Mouse (Mus musculus): ENCODE results near the gene Samd10.

Samd10 gene

DNA sequence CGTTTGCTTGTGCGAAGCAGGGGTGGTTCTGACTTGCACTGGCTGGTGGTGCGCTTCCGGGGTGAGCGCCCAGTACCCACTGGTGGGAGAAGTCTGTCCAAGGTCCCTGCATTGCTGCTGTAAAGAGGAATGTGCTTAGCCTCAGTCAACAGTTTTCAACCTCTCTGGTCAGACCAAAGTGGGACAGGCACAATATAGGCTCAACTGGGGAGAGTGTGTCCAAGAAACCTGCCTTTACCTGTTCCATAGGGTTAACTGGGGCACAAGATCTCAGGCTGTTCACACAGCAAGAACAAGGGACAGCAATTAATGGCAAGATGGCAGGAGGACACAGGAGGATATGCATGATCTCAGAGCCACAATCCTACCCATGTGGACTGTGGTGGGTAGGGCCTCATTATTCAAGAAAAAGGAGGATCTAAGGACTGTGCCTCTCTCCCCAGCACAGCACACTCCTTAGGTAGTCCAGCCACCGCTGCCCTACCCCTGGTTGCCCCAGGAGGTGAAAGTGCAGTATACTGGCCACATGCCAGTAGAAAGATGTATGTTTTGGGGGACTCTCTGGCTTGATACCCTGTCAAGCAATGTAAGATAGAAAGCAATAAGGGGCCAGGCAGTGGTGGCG, 24.0 kb downstream of the Samd10 start:
- no peak for DNase-seq

DNA sequence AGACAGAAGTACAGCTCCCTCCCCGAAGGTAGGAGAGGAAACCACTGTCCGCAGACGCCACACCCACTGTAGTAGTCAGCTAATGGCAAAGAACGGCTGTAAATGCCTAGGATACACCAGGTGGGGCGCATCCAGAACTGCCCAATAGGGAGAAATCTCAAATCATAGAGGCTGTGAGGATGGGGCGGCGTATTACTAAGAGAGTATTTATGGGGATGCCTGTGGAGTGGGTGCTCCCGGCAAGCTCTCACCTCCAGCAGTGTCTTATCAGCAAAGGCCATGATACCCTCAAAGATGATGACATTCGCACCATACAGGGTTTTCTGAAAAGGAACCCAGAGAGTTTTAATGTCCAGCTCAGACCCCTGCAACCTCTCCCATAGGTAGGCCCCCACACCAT, 25.1 kb downstream of the Samd10 start:
- DNase-seq, result no peak

DNA sequence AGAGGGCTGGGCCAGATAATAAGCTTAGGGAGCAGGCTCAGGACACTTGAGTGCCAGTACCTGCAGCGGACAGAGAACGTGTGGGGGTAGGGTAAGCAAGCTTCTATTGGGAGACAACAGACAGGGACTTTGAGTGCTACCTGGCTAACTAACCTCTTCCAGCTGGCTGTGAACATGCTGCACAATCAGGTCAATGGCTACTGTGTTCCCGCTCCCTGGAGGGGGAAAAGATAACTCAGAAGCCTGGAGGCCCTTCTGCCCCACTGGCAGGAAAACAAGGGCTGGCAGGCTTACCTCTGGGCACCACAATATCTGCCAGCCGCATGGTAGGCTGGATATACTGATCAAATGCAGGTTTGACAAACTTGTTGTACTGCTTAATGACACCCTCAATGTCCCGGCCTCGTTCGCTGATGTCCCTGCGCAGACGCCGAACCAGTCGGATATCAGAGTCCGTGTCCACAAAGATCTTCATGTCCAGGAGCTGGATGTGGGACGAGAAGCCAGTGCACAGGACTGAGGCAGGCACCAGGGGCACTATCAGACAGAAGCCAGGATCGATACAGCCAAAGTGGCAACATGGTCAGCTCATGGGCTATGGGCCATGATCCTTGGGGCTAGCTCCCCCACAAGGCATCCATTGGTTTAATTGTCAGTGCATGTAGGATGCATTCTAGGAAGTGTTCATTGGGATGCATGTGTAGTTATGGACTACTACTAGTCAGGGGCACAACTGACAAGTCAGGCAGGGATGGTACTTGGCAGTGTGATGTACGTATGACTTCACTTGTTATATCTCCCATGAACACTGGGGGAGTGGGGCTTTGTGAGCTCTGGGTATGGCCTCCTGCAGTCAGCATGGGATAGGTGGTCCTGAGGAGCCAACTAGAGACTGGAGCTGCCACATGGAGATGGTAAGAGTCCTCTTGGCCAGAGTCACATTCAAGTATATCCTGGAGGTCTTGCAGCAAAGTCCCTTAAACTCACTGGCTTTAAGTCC, 25.8 kb downstream of the Samd10 start:
- DNase-seq, result no peak

DNA sequence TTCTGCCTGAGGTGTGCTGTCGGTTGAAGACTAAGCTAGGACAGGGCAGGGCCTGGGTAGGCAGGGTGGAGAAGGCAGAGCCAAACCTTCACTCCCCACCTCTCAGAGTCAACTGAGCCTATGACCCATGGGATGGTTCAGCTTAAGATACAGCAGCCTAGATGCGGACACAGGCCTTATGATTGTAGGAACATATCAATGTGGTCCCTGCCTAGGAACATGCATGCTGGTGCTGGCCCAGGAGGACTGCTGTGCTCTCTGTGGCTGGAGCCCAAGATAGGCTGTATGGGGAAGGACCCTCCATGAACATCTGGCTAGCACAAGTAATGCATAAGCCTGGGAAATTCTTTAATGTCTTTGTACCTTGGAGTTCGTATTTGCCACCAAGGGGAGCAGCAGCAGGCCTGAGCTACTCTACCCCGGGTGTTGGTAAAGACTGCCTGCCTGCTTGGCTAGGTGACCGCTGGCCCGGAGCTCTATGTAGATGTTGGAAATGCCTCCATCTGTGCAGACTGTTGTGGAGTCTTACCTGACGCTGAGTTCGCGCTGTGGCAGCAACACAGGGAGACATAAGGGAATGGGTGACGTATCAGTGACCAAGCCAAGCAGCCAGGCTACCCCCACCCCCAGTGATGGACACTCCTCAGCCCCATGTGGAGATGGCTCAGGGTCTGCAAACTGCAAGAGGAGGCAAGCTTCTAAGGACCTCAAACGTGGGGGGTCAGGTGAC, 26.9 kb downstream of the Samd10 start:
- no peak for DNase-seq

DNA sequence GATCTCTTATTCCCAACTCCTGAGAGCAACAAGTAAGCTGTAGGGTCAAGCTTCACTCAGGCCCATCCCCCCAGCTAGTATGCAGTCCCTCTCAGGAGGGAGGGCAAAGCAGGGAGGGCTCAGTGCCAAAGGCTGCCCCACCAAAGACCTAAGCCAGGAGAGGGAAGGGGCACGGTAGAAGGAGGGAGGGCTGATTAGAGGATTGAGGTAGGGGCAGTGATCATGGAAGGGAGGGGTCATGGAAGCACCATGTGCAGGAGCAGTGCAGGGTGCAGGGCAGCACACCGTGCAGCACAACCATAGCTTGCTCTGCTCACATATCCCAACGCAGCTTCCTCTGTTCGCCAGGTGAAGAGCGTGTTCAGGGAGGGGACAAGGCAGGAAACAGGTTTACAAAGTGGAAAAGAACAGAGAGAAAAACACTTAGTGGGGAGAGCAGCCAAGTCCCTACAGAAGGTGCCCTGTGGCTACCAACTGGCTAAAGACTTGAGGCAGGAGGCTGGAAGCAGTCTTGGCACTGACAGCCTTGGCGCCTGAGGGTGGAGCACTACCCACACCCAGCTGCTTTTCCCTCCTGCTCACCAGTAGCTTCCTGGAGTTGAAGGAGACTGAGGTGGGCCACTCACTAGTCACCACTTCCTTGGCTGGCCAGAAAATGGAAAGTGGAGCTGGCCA, 28.0 kb downstream of the Samd10 start:
- no peak for DNase-seq

DNA sequence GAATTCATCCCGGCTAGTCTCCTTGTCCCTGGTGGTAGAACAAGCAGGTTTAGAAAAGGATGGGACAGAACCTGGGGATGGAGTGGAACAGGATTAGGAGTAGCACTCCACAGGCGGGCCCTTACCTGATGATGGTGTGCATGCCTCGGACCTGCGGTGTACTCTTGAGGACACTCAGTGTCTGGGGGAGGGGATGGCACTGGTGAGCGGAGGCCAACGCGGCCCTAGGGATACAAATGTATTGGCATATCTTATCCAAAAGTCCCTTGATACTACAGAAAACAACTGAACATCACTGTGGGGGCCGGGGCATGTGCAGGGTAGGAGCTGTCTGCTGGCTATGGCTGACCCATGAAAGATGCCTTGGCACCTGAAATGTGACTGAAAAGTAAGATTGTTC, 28.6 kb downstream of the Samd10 start:
- no peak for DNase-seq

DNA sequence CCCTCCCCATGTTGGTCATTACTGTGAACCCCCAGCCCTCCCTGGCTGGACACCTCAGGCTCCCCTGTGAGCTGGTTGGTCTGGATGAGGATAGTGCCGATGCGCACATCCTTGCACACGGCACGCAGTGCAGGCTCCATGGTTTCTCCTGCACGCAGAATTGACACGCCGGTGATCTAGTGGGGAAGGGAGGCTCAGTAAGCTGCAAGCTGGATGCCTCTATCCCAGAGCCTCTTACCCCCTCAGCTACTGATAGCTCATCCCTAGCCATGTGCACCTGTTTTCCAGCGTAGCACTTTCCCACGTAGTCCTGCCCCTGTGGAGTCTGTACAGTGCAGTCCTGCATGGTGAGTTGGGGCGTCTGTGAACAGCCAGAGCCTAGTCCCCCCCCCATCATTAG, 29.2 kb downstream of the Samd10 start:
- no peak for DNase-seq

DNA sequence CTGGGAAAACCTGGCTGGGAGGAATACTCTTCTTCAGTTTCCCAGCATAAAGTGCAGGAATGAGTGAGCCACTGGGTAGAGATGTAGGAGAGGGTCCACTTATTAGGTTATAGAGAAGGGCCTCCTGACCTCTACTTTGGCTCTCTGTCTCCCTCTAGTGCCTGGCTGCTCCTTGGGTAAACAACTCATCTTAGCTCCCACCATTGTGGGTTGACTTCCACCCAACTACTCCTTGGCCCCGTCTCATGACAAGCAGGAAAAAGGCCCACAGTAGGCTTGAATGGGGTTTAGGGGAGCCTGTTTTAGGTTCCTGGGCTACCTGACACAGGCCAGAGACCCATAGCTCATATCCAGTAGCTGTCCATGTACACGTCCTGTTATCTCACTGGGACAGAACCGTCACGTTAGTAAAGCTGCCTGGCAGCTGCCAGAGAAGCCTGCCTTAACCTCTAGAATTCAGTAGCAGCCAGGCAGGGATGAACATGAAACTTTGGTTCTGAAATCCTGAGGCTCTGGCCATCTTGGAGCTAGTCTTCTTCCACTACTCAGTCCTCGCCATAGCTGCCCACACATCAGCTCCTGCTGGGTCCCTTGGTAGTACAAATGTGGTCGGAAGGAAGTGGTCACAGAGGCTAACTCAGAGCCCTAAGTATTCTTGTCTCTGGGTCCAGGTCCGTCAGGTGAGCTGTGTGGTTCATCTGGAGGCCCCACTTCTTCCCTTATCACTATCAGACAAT, 30.6 kb downstream of the Samd10 start:
- DNase-seq, result no peak

DNA sequence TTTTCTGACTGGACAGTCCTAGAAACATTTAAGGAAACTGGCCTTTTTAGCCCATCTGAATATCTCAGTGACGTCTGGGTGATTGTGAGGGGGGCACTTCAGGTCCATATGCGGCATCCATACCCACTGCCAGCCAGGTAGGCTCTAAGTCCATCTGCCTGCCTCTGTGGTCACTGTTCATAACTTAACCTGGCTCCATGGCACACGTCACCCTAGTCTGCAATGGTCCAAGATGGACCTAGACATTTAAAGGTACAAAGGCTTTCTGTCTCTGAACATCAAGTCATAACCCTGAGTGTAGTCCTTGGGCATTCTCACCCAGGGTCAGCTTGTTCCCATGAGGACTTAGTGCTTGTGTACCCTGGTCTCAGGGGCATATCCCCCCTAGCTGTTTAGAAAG, 31.7 kb downstream of the Samd10 start:
- no peak for DNase-seq

DNA sequence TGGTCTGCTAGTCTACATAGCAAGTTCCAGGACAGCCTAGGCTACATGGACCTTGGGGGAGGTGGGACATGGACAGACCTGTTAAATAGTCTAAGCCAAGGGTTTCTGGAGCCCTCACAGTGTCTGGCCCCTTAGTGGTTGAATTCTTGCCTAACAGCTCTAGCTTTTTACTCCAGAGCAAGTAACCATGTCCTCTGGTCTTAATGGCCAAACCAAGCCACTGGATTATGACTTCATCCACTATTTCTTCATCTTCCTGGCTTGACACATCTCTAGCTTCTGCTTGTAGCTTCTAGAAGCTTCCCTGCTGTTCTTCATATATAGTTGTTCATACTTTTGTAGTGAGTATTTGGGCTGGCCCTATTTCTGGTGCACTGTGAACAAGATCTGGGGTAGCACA, 45.2 kb downstream of the Samd10 start:
- no peak for DNase-seq

DNA sequence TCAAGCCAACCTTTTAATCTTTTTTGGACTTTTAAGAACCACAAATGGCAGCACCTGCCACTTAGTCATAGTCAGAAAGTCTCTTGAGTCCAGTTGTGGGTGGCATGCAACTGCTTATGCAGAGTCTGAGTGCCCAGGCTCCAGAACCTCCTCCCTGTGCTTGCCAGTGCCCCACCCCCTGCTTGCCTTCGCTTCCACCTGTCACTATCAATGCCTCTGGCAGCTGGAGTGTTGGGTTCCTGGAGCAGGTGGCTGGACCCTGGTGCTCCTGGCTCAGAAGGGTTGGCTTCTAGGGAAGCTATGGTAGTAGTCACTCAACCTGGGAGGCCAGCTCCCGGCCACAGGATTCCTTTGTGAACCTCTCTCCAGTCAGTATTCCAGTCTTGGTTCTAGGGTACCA, 48.8 kb downstream of the Samd10 start:
- no peak for DNase-seq

DNA sequence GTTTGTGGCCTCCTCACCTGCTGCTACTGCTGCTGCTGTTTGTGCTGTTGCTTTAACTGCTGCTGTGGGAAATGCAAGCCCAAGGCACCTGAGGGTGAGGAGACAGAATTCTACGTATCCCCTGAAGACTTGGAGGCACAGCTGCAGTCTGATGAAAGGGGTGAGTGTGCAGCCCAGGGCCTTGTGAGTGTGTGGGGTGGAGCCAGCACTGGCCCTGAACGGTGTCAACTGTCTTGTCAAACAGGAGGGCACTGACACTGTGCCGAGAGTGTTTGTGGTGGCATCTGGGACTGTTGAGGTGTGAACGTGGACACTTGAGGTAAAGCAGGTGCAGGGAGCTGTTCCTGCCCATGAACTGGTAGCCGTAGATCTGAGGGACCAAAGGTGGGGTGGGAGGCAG, 50.3 kb downstream of the Samd10 start:
- no peak for DNase-seq

DNA sequence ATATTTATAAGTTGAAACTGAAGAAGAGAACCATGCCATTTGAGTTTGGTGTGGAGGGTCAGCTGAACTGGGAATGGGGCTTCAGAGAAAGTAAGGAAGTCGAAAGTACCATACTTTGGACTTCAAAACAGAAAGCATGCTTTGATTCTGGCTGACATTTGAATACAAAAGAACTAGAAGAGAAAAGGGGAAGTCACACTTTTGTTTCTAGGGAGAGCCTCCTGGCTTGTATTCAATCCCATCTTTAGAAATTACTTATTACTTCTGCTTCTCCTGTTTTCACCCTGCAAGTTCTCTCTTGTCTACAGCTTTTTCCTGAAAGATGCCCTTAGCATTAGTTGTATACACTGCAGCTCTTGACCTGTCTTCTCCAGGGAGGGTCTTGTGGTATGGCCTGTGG, 50.8 kb downstream of the Samd10 start:
- no peak for DNase-seq

DNA sequence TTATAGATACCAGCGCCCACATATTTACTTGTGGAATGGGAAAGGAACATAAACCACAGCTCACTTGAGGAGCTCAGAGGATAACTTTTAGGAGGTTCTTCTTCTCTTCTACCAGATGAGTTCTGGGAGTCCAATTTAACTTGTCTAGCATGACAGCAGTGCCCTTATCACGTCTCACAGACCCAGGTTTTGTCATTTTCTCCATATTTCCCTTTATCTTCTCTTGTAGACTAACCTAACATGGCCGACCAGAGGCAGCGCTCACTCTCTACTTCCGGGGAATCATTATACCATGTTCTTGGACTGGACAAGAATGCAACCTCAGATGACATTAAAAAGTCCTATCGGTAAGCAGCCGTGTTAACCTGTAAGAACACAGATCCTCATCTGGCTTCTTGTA, 52.9 kb downstream of the Samd10 start:
- DNase-seq, result no peak

Measured in right cerebral cortex, postnatal 25 days (tissue).